Mouse (Mus musculus) forebrain, embryonic 14.5 days (tissue): ENCODE data around the gene Ambn. TPM values are rescaled to one million over a fixed set of nuclear protein-coding genes. Genes with fewer than 3 reads are reported as not detected.

Experiments
- ATAC-seq: fragments of 200-750 bp; cut with Nextera tagmentation; 2 replicates; pipeline ENCODE4 v1.8.0; 2017; ENCODE audit warnings: mild to moderate bottlenecking, moderate library complexity
- DNase-seq: peaks from one replicate; pipeline ENCODE4 v3.0.0-alpha.2; 2015; ENCODE audit warnings: low spot score
- H3K27ac ChIP-seq: fragments of 300-500 bp; sonication (generic); 2 replicates; pipeline ENCODE4 v1.5.1; 2014; ENCODE audit warnings: low read depth, mild to moderate bottlenecking, control low read depth, low read length, moderate library complexity
- H3K27me3 ChIP-seq: fragments of 300-500 bp; sonication (generic); replicated peaks from 2 replicates; pipeline ENCODE4 v1.6.1; 2014; ENCODE audit warnings: low read length, control low read depth, mixed read lengths; ENCODE audit not compliant: control insufficient read depth, insufficient read depth
- H3K36me3 ChIP-seq: fragments of 300-500 bp; sonication (generic); 2 replicates; pipeline ENCODE4 v1.6.1; 2014; ENCODE audit warnings: low read length, control low read depth; ENCODE audit not compliant: control insufficient read depth, insufficient read depth
- H3K4me1 ChIP-seq: fragments of 300-500 bp; sonication (generic); 2 replicates; pipeline ENCODE4 v1.6.1; 2014; ENCODE audit warnings: antibody characterized with exemption, low read length, control low read depth; ENCODE audit not compliant: control insufficient read depth, insufficient read depth
- H3K4me2 ChIP-seq: fragments of 300-500 bp; sonication (generic); 2 replicates; pipeline ENCODE4 v1.6.1; 2014; ENCODE audit warnings: mild to moderate bottlenecking, control low read depth, low read length
- H3K4me3 ChIP-seq: fragments of 300-500 bp; sonication (generic); 2 replicates; pipeline ENCODE4 v1.5.1; 2014; ENCODE audit warnings: low read depth, low read length, control low read depth
- H3K9ac ChIP-seq: fragments of 300-500 bp; sonication (generic); 2 replicates; pipeline ENCODE4 v1.6.1; 2014; ENCODE audit warnings: mild to moderate bottlenecking, low read length, control low read depth, moderate library complexity
- H3K9me3 ChIP-seq: fragments of 300-500 bp; sonication (generic); replicated peaks from 2 replicates; pipeline ENCODE4 v1.6.1; 2016; ENCODE audit warnings: low read length, control low read depth, mixed read lengths; ENCODE audit not compliant: control insufficient read depth
- WGBS: fragments of 180-500 bp; shearing (Covaris S2); extraction: QIAGEN DNeasy Blood & Tissue Kit; methylation state at CpG from one replicate; pipeline ENCODE4 v1.1.7; 2014; 5-methylcytosine and 5-hydroxymethylcytosine counted together
- polyA plus RNA-seq: library from polyadenylated mRNA; unstranded; fragments of >200 nt; fragmentation: Nextera tagmentation; extraction: Ambion mirVana; gene quantifications from 2 replicates; pipeline ENCODE4 v1.2.1, GENCODE M21; 2014

Ambn gene
- polyA plus RNA-seq, 1 experiment from 2014 or later, result not detected

- H3K4me2 ChIP-seq, result no peak overlapping the region
- ATAC-seq (no peak), DNase-seq (no peak)
- H3K9me3 ChIP-seq, result no peaks in the 10 kb centered on the region
- H3K36me3 ChIP-seq, result no peaks in the 10 kb centered on the region
- H3K9ac ChIP-seq, result no peak overlapping the region
- no peak overlapping the region for H3K27ac ChIP-seq
- WGBS, result 92% methylated on average over 3 of the region's 3 CpGs
- H3K27me3 ChIP-seq, result no peaks in the 10 kb centered on the region
- H3K4me1 ChIP-seq, result no peaks in the 10 kb centered on the region
- H3K4me3 ChIP-seq, result no peak overlapping the region
These were observed 44.0 kb downstream of the Ambn start for GRCm38 (mm10) chr5:88499781-88500180.

DNA sequence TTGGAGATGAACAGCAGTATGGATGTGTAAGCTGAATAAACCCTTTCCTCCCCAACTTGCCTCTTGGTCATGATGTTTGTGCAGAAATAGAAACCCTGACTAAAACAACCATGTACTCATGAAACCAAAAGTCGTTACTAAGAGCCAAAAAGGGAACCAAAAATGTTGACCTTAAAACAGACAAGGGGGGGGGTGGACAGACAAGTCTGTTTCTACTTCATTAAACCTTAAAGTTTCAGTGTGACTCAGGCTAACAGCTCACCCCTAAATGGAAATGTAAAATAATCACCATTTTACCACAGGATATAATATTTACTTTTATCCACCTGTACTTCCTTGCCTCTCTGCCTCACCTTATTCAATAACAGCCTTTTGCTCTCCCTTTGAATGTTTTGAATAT is 52.8 kb downstream of the Ambn start:
- ATAC-seq (no peak), DNase-seq (no peak)
- Histone ChIP-seq H3K27ac (no peak overlapping the region), H3K4me1 (no peaks in the 10 kb centered on the region), H3K4me3 (no peak overlapping the region), H3K4me2 (no peak overlapping the region), H3K9me3 (no peaks in the 10 kb centered on the region), H3K27me3 (no peaks in the 10 kb centered on the region), H3K36me3 (no peaks in the 10 kb centered on the region), H3K9ac (no peak overlapping the region)
- 78% methylated on average over 1 of the region's 1 CpGs for WGBS

GRCm38 (mm10) chr5:88508990-88509389 is 53.2 kb downstream of the Ambn start:
- Histone ChIP-seq H3K9me3 (no peaks in the 10 kb centered on the region), H3K4me1 (no peaks in the 10 kb centered on the region), H3K4me2 (no peak overlapping the region), H3K36me3 (no peaks in the 10 kb centered on the region), H3K4me3 (no peak overlapping the region), H3K9ac (no peak overlapping the region), H3K27me3 (no peaks in the 10 kb centered on the region), H3K27ac (no peak overlapping the region)
- DNase-seq, result no peak
- 86% methylated on average over 1 of the region's 1 CpGs for WGBS
- ATAC-seq, result no peak

Other genes with a start within 250 kb of the Ambn start
- not detected in 2 replicates for gene Gm7714, start 187.1 kb upstream of the Ambn start, polyA plus RNA-seq
- gene Prol1, start 138.7 kb upstream of the Ambn start, polyA plus RNA-seq, result not detected in 2 replicates
- gene Amtn, start 79.9 kb upstream of the Ambn start, polyA plus RNA-seq, result not detected in 2 replicates
- not detected in 2 replicates for gene Enam, start 32.0 kb downstream of the Ambn start, polyA plus RNA-seq
- 0.17 TPM in 1 of 2 replicates, not detected in the other for gene Jchain, start 71.9 kb downstream of the Ambn start, polyA plus RNA-seq
- 32.8 and 46.5 TPM in 2 replicates for gene Utp3, start 98.5 kb downstream of the Ambn start, polyA plus RNA-seq
- gene Rufy3, start 109.0 kb downstream of the Ambn start, polyA plus RNA-seq, result 155 and 210 TPM in 2 replicates
- gene Grsf1, start 220.2 kb downstream of the Ambn start, polyA plus RNA-seq, result 74.5 and 79.5 TPM in 2 replicates